In genomic region chr3:121618561-121618960, GRCm38 (mm10) we compare ENCODE assay signal across 18 mouse cellular contexts. TPM values are rescaled to one million over a fixed set of nuclear protein-coding genes. Genes with fewer than 3 reads are reported as not detected.
"Had no signal": no experiment of that assay in that cellular context is flagged by ENCODE, and none has a peak within 500 bp of the region (broad histone marks: within the 10 kb centered on the region; RNA-seq: fewer than 3 reads in every experiment).

No protein-coding gene starts in this region.

- ATAC-seq: liver, embryonic 12.5 days; midbrain, embryonic 13.5 days had no signal

- DNase-seq: kidney, adult 9 months; kidney, postnatal 36 days; lung, embryonic 14.5 days; thymus, adult 18-20 months; thymus, postnatal 14 days had no signal

- H3K4me2 ChIP-seq: limb, embryonic 15.5 days; liver, embryonic 12.5 days; lung, embryonic 14.5 days; midbrain, embryonic 13.5 days had no signal

- H3K27ac ChIP-seq: kidney, postnatal 0 days; left cerebral cortex, adult 2 months; limb, embryonic 15.5 days; liver, embryonic 12.5 days; midbrain, embryonic 13.5 days; stomach, postnatal 0 days had no signal

- H3K27me3 ChIP-seq: limb, embryonic 15.5 days; liver, embryonic 12.5 days; midbrain, embryonic 13.5 days had no signal

- H3K4me1 ChIP-seq: limb, embryonic 15.5 days; liver, embryonic 12.5 days; midbrain, embryonic 13.5 days had no signal

- H3K4me3 ChIP-seq: left cerebral cortex, adult 2 months; limb, embryonic 15.5 days; liver, embryonic 12.5 days; midbrain, embryonic 13.5 days had no signal

- H3K36me3 ChIP-seq: limb, embryonic 15.5 days; liver, embryonic 12.5 days; midbrain, embryonic 13.5 days had no signal

- H3K9me3 ChIP-seq: limb, embryonic 15.5 days; liver, embryonic 12.5 days; midbrain, embryonic 13.5 days had no signal

- H3K9ac ChIP-seq: limb, embryonic 15.5 days; liver, embryonic 12.5 days; lung, embryonic 14.5 days; midbrain, embryonic 13.5 days had no signal

RNA-seq across cellular contexts. Expression of gene 4930432M17Rik, which starts 52.0 kb away (rescaled TPM):
- total RNA-seq: layer of hippocampus, adult 18-20 months; layer of hippocampus, postnatal 14 days; left cerebral cortex, adult 2 months; left cerebral cortex, postnatal 14 days; midbrain, postnatal 0 days had no signal
- polyA plus RNA-seq: kidney, postnatal 0 days; limb, embryonic 11.5 days; limb, embryonic 15.5 days; liver, embryonic 12.5 days; liver, embryonic 16.5 days; lung, embryonic 14.5 days; midbrain, embryonic 13.5 days; midbrain, postnatal 0 days; neural tube, embryonic 14.5 days; stomach, postnatal 0 days had no signal
